Mouse (Mus musculus): ENCODE measurements around the gene Gm765.

DNA sequence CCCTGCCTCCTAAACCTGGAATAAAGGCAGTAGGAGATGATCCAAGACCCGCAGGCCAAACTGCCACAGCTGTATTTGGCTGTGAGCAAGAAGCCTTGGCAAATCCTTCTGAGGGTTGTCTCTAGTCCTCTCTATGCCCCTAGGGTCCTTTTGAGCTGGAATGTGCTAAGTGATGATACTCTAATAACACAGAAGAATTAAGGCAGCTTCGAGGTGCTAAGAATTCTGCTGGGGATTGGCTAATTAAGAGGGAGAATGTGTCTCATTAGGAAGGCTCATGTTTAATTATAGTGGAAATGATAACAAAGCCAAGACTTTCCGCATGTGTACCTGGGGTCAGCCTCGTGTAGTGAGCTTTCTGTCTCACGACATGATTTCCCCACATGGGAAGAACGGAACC, 99.4 kb downstream of the Gm765 start:
- no peak for TF ChIP-seq POLR2A (IDR thresholded peaks at IDR 0.05; ENCODE audit: borderline replicate concordance, low read depth, low read length)
- TF ChIP-seq CTCF (IDR thresholded peaks at IDR 0.05; ENCODE audit: low read depth, low read length), result no peak
